Comparison of ENCODE assay signal across 9 mouse cellular contexts in the genomic region with DNA sequence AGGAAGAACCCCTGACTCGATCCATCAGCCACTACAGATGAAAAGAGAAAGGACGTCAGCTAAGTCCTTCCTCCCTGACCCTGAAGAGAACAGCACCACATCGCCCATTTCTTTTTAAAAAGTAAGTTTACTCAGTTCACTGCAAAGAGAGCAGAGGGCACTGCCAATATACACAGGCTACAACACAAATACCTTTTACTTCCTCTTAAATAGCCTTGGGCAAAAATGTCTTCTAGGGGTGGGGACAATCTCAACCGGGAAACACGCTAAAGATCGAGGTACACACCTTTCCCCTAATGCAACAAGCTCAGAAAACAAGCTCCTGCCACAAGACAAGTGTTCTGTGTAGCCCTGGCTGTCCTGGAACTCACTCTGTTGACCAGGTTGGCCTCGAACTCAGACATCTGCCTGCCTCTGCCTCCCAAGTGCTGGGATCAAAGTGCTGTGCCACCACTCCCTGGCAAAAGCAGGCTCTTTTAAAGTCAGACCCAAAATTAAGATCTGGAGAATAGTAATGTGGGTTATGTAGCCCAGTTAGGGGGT. TPM values are rescaled to one million over a fixed set of nuclear protein-coding genes. Genes with fewer than 3 reads are reported as not detected.
DNase-seq lines count a peak whose midpoint lies in the region; ATAC-seq and TF ChIP-seq lines count a peak whose summit lies in the region.
"Had no signal": no experiment of that assay in that cellular context is flagged by ENCODE, and none has a peak within 500 bp of the region (broad histone marks: within the 10 kb centered on the region; RNA-seq: fewer than 3 reads in every experiment).

No protein-coding gene starts in this region.

- H3K9me3 ChIP-seq in heart, embryonic 16.5 days (replicated peaks; ENCODE audit: control insufficient read depth, low read length) = no peaks in the 10 kb centered on the region
- H3K9me3 ChIP-seq in ES-E14 (ENCODE audit: control insufficient read depth, insufficient read depth, low read depth, low read length) = no peaks in the 10 kb centered on the region
- H3K9me3 ChIP-seq in hindbrain, embryonic 11.5 days (ENCODE audit: control insufficient read depth, low read length) = no peaks in the 10 kb centered on the region

- peaks cover 34% of the 10 kb centered on the region for H3K4me1 ChIP-seq in heart, embryonic 16.5 days (ENCODE audit: control insufficient read depth, insufficient read depth, low read length)
- peaks cover 0 to 10% of the 10 kb centered on the region in 2 experiments; a peak in 2 of 4 replicates for H3K4me1 ChIP-seq in ES-E14 (ENCODE audit: control insufficient read depth in 2 of 2, insufficient read depth in 2 of 2, low read length in 2 of 2, poor library complexity in 1 of 2)
- H3K4me1 ChIP-seq in hindbrain, embryonic 11.5 days (replicated peaks; ENCODE audit: control insufficient read depth, insufficient read depth, low read length) = no peaks in the 10 kb centered on the region; the same call in 1 of the 2 replicates

- no peak overlapping the region; the same call in 1 of the 2 replicates for H3K27ac ChIP-seq in heart, embryonic 16.5 days (ENCODE audit: low read length)
- H3K27ac ChIP-seq in ES-E14 (ENCODE audit: insufficient read depth, low read depth, low read length, poor library complexity, severe bottlenecking) = no peak overlapping the region
- H3K27ac ChIP-seq in hindbrain, embryonic 11.5 days (ENCODE audit: low read depth, low read length) = no peak overlapping the region
- peak overlapping the region; percentile 76 for H3K27ac ChIP-seq in macrophage

- peak overlapping the region; percentile 91 for H3K9ac ChIP-seq in heart, embryonic 16.5 days (ENCODE audit: low read length)
- peak overlapping the region; percentile 90; the same call in 1 of the 2 replicates for H3K9ac ChIP-seq in ES-E14 (ENCODE audit: insufficient read depth, low read depth, low read length, poor library complexity, severe bottlenecking)
- no peak overlapping the region for H3K9ac ChIP-seq in hindbrain, embryonic 11.5 days (ENCODE audit: low read depth, low read length)

- H3K36me3 ChIP-seq in heart, embryonic 16.5 days (ENCODE audit: control insufficient read depth, insufficient read depth) = peaks cover 24% of the 10 kb centered on the region
- H3K36me3 ChIP-seq in ES-E14 (ENCODE audit: control insufficient read depth, insufficient read depth, low read length, poor library complexity, severe bottlenecking) (peaks cover 35% of the 10 kb centered on the region), macrophage (ENCODE audit: inconsistent target) (peaks cover 40% of the 10 kb centered on the region)
- 0 out of 2 replicates have a peak, but pooled peaks cover under 1% of the 10 kb centered on the region for H3K36me3 ChIP-seq in hindbrain, embryonic 11.5 days (ENCODE audit: control insufficient read depth, insufficient read depth, low read length)

- H3K4me2 ChIP-seq in heart, embryonic 16.5 days (ENCODE audit: low read depth, low read length) = peak overlapping the region; percentile 94
- H3K4me2 ChIP-seq in hindbrain, embryonic 11.5 days (replicated peaks; ENCODE audit: low read depth, low read length) = 0 out of 2 replicates have a peak overlapping the region, but pooled peaks have one; percentile 85

- no peaks in the 10 kb centered on the region for H3K27me3 ChIP-seq in heart, embryonic 16.5 days (ENCODE audit: control insufficient read depth, insufficient read depth, low read length)
- H3K27me3 ChIP-seq in hindbrain, embryonic 11.5 days (ENCODE audit: control insufficient read depth, insufficient read depth, low read length) = no peaks in the 10 kb centered on the region
- H3K27me3 ChIP-seq: Patski had no signal

- in situ Hi-C loops in ES-E14 (cut with MboI; ENCODE audit: low sequenced_read_pairs in 2 of 2, unreplicated experiment in 2 of 2) = no loop called here

- intact Hi-C loops in heart, postnatal 10 days (cut with DNase I) = no loop called here
- intact Hi-C loops in gastrocnemius, postnatal 36 days (cut with DNase I) = loop anchor here (10.0 kb wide), 1 partner anchor 452 kb away; no protein-coding TSS in a partner anchor

- H3K4me3 ChIP-seq in heart, embryonic 16.5 days (ENCODE audit: low read length) = peak overlapping the region; percentile 94
- H3K4me3 ChIP-seq in ES-E14 (ENCODE audit: insufficient read depth in 1 of 2, low read depth in 1 of 2, low read length in 2 of 2, poor library complexity in 1 of 2, severe bottlenecking in 1 of 2) = peak overlapping the region; percentile 72 to 82; a peak in 1 of 4 replicates
- 0 out of 2 replicates have a peak overlapping the region, but pooled peaks have one; percentile 83 for H3K4me3 ChIP-seq in hindbrain, embryonic 11.5 days (ENCODE audit: low read depth, low read length)
- peak overlapping the region; percentile 85 for H3K4me3 ChIP-seq in macrophage (ENCODE audit: inconsistent target)

- 76% methylated on average over 7 of the region's 7 CpGs for WGBS in heart, embryonic 16.5 days
- WGBS in hindbrain, embryonic 11.5 days = 86% methylated on average over 7 of the region's 7 CpGs
- WGBS in macrophage (ENCODE audit: missing documents) = 46% methylated on average over 7 of the region's 7 CpGs

- no peak for ATAC-seq in heart, embryonic 16.5 days (replicated peaks; ENCODE audit: extremely low read depth, insufficient read depth, low FRiP score)
- no peak for ATAC-seq in hindbrain, embryonic 11.5 days (ENCODE audit: low FRiP score)

- DNase-seq in heart, postnatal 10 days = no peak
- DNase-seq in ES-E14 (ENCODE audit: low read depth, low spot score) = no peak
- no peak for DNase-seq in hindbrain, embryonic 11.5 days (ENCODE audit: low spot score)
- no peak for DNase-seq in gastrocnemius, postnatal 36 days
- no peak for DNase-seq in urinary bladder, postnatal 4 days (ENCODE audit: low spot score in 2 of 2)
- no peak for DNase-seq in gastrocnemius, adult 18-20 months (ENCODE audit: low spot score)

- H3K79me2 ChIP-seq in macrophage (ENCODE audit: inconsistent target) = peaks cover 29% of the 10 kb centered on the region

TF ChIP-seq in ES-E14, 5 proteins besides CTCF, POLR2A, EP300 and RAD21:
- no peak for TF ChIP-seq ZC3H11A (IDR thresholded peaks at IDR 0.05; ENCODE audit: borderline replicate concordance, low read depth, low read length)

RNA-seq across cellular contexts. Expression of a gene that starts 1.6 kb away (rescaled TPM):
- 37.8 and 43.9 TPM in 2 replicates for polyA plus RNA-seq in heart, embryonic 16.5 days (2015; fragmentation: Nextera tagmentation; extraction: Ambion mirVana)
- total RNA-seq in heart, postnatal 10 days (2021) = 10 to 100 TPM; 61.9 to 71.1 TPM
- total RNA-seq in ES-E14 (2012; rRNA removed) = 21.2 and 22.8 TPM in 2 replicates
- polyA plus RNA-seq in hindbrain, embryonic 11.5 days (2014; fragmentation: Nextera tagmentation; extraction: Ambion mirVana) = 44.8 and 54.3 TPM in 2 replicates
- total RNA-seq in macrophage (2018; cell fraction: chromatin; rRNA removed) = 10 to 100 TPM; 26.5 to 87.4 (median 55.9) TPM
- total RNA-seq in macrophage (2018; cell fraction: cytosol; rRNA removed) = 10 to 100 TPM; 22.5 to 38.7 (median 30.9) TPM
- total RNA-seq in macrophage (2018; cell fraction: nucleus; rRNA removed) = 10 to 100 TPM; 31.8 to 67.9 (median 41.8) TPM
- polyA plus RNA-seq in macrophage (2018) = 28.3 to 36.5 TPM (median 36.2 TPM) in 3 replicates
- 10 to 100 TPM in 1 of 2 experiments, 1 to 10 TPM in 1; 9.5 to 12.6 TPM for total RNA-seq in gastrocnemius, postnatal 36 days (2021)
- 10 to 100 TPM in 1 of 2 experiments, 1 to 10 TPM in 1; 9.4 to 10.6 TPM for total RNA-seq in gastrocnemius, adult 18-20 months (2021)
